Mouse (Mus musculus): ENCODE measurements at regions not wholly inside any gene's neighbourhood (a gene's known extent, or its start where the extent isn't known, plus 50 kb on each side); places are given as distances from the start of the nearest gene placed in this dataset.

GRCm38 (mm10) chr7:36352761-36353160 is 345.2 kb upstream of the Tshz3 start:
- no peak for ATAC-seq (replicated peaks; ENCODE audit: poor library complexity, severe bottlenecking)

DNA sequence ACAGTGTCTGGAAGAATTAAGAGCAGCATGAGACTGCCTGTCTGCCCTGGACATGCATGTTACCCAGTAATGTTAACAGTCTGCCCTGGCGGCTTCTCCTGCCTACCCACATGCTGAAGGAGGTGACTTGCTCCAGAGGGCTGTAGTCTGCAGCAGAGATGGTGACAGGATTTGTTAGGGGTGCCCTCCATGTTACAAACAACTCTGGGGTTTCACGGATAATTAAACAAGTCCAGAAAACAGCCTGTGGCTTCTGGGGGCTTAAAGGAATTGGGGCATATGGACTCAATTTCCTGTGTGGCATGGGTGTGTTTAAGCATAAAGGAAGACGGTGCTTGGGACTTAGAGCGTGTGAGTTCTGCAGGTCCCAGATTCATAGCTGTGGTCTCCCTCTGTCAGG is 347.3 kb upstream of the Tshz3 start:
- no peak for ATAC-seq (replicated peaks; ENCODE audit: poor library complexity, severe bottlenecking)

DNA sequence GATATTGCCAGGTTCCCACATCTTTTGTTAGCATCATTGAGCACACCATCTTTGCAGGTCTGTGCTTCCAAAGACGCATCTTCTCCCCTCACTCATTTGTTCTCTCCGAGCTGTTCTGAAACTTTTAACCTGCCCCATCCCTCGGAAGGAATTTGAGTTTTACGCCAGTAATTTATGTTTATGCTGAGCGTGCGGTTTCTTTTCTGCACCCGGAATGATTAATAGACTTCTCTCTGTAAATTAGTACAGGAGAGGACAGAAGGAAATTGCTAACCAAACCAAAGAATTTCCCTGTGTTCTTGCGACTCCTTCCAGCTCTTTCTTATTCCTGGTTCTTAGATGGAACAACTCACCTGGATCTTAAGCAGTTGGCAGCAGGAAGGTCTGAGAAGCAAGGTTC is 349.7 kb upstream of the Tshz3 start:
- no peak for ATAC-seq (replicated peaks; ENCODE audit: poor library complexity, severe bottlenecking)

DNA sequence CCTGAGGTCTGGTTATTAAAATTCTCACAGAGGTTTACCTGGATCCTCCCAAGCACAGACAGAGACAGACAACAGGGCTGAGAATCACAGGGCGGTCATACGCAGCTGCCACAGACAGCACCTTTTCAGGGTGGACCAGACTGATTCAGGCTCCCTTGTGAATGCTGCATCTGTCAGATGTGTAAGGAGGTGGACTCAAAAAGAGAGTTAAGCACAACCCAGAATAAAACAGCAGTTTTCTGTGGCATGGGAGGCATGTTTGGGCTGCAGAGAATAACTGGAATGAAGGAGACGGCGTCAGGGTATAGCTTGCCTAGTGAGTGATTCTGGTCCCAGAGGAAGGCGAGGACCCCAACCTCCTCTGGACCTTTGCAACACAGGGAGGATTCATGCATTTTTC is 363.1 kb upstream of the Tshz3 start:
- no peak for ATAC-seq (replicated peaks; ENCODE audit: poor library complexity, severe bottlenecking)

DNA sequence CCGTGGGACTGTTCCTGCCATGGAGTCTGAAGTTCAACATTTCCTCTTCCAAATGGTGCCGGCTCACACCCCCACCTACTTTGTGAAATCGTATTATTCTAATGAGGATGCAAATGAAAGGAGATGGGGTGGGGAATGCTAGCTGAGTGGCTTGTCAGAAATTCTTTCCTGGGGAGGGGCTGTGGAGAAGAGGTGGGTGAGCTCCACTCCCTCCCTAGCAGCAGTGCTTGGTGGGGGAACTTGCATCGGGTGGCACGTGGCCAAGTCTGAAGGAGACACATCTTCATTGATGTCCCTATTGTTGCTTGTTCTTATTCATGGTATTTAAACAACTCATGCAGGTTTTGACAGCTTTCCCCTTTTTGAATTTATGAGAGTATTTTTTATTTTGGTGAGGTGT is 363.8 kb upstream of the Tshz3 start:
- no peak for ATAC-seq (replicated peaks; ENCODE audit: poor library complexity, severe bottlenecking)

DNA sequence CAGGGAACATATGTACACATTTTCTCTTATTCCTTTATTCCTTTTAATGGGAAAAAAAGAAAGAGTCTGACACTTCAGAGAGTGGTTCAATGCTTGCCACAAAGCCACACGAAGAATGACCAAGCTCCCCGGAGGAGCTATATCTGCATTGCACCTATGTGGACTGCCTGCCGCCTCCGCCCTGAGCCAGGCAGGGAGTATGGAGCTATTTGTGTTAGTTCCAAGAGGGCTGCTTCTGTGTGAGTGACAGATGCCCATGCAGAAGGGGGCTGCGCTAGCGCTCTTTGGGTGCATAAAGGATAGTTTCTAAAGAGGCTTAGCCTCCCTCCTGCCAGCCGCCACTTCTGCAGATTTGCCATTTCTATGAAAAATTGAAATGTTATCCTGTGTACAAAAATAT is 365.3 kb upstream of the Tshz3 start:
- ATAC-seq (replicated peaks; ENCODE audit: poor library complexity, severe bottlenecking): no peak

- no peak for ATAC-seq (replicated peaks; ENCODE audit: poor library complexity, severe bottlenecking)
Measured at GRCm38 (mm10) chr7:36328141-36328540, 369.8 kb upstream of the Tshz3 start.

- no peak for ATAC-seq (replicated peaks; ENCODE audit: poor library complexity, severe bottlenecking)
Measured at GRCm38 (mm10) chr7:36324035-36324434, 373.9 kb upstream of the Tshz3 start.

- no peak for ATAC-seq (replicated peaks; ENCODE audit: poor library complexity, severe bottlenecking)
Measured at GRCm38 (mm10) chr7:36322181-36322580, 375.7 kb upstream of the Tshz3 start.

- ATAC-seq (replicated peaks; ENCODE audit: poor library complexity, severe bottlenecking): no peak
Measured at GRCm38 (mm10) chr7:36317466-36318212, 380.3 kb upstream of the Tshz3 start.

DNA sequence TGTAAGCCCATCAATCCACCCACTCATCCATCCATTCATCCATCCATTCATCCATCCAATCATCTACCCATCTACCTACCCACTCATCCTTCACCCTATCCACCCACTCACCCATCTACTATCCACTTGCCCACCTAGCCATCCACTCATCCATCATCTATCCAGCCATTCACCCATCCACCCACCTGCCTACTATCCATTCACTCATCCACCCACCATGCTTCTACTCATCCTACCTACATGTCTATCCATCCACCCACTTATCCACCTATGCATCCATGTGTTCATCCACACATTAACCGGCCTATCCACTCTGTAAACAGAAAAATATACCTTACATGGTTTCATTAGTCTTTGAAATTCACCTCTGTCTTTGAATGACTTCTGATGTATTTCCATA is 384.2 kb upstream of the Tshz3 start:
- no peak for ATAC-seq (replicated peaks; ENCODE audit: poor library complexity, severe bottlenecking)

- no peak for ATAC-seq (replicated peaks; ENCODE audit: poor library complexity, severe bottlenecking)
Measured at GRCm38 (mm10) chr7:36309761-36310605, 387.9 kb upstream of the Tshz3 start.

DNA sequence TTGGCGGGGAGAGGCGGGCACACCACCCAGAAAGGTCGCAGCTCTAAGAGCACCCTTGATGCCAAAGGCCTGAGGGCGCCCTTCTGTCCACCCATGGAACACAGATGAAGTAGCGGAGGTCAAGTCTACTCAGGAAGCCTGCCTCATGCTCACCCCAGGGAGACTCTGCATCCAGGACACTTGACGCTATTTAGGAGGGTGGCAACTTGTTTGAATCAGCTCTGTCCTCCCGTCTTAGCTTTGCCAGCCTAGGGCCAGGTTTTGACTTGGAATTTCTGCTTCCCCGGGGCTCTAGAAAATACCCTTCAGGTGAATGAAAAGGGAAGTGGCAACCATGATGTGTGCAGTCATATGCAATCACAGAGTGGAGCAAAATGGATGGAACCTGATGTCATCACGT is 389.2 kb upstream of the Tshz3 start:
- ATAC-seq (replicated peaks; ENCODE audit: poor library complexity, severe bottlenecking): no peak

DNA sequence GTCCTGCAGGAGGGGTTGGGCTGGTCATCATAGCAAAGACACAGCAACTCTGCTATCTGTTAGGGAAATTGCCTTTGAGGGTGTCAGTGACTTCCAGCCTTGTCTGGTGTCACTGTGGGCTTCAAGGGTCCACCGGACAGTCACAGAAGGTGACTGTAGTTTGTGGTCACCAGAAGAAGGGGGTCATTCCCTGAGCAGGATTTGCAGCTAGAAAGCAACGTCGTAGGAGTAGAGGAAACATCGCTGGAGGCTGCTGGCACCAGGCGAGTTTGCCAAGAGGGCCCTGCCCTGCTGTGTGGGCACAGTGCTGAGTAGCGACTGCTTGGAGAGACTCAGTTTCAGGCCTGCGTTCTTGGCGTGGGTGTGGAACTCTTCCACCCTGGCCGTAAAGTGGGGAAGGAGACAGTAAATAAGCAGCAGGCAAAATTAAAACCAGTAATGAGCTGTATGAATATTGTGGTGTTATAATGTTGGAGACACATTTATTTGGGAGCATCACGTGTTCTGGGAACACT is 389.8 kb upstream of the Tshz3 start:
- no peak for ATAC-seq (replicated peaks; ENCODE audit: poor library complexity, severe bottlenecking)

GRCm38 (mm10) chr7:36277275-36277674 is 420.6 kb upstream of the Tshz3 start:
- ATAC-seq (replicated peaks; ENCODE audit: poor library complexity, severe bottlenecking): no peak

DNA sequence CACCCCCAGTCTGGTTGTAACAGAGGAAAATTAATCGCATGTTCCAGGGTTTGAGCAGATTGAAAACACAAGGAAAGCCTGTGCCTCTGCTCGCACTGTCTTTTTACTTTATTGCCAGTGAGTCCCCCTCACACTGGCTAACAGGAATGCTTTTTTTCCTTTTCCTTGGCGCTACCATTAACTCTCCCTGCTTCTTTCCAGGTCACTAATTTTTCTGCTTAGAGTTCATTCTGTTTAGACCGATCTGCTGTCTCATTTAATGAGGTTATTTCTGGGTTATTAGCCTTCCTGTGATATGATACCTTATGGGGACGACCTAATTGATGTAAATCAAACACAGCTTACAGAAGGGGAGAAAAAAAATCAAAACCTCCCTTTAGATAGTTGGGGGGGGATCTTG is 429.0 kb upstream of the Tshz3 start:
- ATAC-seq (replicated peaks; ENCODE audit: poor library complexity, severe bottlenecking): no peak

DNA sequence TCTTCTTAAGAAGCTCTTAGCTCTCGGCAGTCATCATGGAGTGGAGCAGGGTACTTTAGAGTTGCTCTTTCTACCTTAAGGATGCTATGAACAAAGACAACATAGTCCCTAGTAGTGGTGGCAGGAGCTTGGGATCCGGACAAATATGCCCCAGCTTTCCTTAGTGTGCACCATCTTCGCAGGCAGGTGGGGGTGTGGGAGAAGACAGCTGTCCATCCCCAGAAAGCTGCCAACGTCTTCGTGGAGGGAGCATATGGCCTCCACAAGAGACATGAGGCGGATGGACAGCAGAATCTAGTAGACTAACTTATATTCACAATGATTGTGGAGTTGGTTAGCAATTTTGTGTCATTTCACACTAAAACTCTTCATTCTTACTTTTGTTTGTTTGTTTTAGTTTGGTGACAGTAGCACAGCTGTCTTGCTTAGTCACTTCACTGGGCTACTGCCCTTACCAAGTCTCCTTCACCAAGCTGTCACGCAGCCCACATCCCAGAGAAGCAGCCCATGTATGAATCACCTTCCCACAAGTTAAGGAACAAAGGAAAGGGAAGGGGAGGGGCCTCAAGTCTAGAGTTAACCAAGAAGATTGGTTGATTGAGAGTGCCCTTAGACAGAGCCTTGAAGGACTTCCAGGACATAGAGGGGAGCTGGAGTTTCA is 432.6 kb upstream of the Tshz3 start:
- ATAC-seq (replicated peaks; ENCODE audit: poor library complexity, severe bottlenecking): no peak

DNA sequence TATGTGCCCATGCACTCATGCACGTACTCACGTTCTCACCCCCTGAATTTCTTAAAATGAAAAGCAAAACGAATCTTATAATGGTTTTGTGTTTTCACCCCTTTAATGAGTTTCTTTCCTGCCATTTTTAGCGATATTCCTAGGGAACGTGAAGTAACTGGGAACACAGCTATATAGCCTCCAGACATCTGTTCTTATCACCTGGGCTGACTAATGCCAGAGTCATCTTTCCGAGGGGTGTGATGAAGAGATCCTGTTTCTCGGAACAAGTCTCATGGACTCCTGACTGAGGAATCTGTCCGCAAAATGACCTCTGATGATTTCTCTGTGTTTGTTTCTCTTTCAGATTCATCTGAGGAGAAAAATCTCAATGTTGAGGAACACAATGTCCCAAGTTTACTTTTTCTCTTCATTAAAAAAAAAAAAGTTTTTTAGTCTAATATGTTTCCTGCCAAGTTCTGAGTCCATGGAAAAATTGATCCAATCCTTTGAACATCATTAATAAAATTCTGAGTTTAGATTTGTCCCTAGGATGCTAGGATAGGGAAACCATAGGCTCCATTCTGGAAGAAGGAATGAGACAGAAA is 435.7 kb upstream of the Tshz3 start:
- ATAC-seq (replicated peaks; ENCODE audit: poor library complexity, severe bottlenecking): no peak

- ATAC-seq (replicated peaks; ENCODE audit: poor library complexity, severe bottlenecking): no peak
Measured at GRCm38 (mm10) chr7:36257102-36257501, 440.8 kb upstream of the Tshz3 start.

- no peak for ATAC-seq (replicated peaks; ENCODE audit: poor library complexity, severe bottlenecking)
Measured at GRCm38 (mm10) chr7:36247356-36247755, 444.6 kb upstream of the Zfp507 start.

GRCm38 (mm10) chr7:36236673-36237072 is 433.9 kb upstream of the Zfp507 start:
- no peak for ATAC-seq (replicated peaks; ENCODE audit: poor library complexity, severe bottlenecking)
